Mouse (Mus musculus) kidney, postnatal 25 days (tissue): ENCODE measurements around the gene Wdfy4.
A peak's percentile ranks its signal among the peaks of the same experiment; 100 is the strongest.

Experiments
- DNase-seq, 2 experiments: peaks; one replicate each; pipeline ENCODE4 v3.0.0; 2021; ENCODE audit warnings: mixed read lengths in 2 of 2

Gene Wdfy4

DNA sequence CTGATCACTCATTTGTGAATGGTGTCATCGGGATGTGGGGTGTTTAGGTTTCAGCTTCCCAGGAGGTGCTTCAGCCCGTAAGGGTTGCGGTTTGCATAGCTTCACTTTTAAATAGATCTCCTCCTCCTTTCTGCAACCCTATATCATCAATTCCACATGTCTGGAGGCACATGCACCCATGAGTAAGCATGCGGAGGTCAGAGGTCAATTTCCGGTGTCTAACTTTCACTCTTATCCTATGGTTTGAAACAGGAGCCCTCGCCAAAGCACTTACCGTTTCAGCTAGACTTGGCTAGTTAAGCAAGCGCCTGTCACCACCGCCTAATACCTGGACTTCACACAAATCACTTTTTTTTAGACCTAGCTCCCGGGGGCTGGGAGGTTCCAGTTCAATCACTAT lies 220.6 kb downstream of the Wdfy4 start:
- no peak for DNase-seq

DNA sequence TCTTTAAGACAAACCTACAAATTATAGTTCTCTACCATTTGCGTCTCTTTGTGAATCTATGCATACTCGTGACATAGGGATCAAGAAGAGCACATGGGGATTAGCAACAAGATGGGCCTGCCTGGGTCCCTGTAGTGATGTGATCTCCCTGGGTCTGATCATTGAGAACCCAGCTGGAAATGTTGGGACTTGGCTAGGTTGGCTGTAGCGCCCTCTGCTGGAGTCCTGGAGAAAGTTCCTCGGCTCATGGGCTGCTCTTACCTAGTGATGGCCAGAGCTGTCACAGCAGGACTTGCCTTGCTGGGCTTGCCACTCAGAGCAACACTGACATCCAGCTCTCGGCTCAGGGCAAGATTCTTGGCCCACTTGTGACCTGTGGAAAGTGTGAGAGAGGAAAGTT lies 224.8 kb downstream of the Wdfy4 start:
- peak in 1 of 2 experiments; percentile 59 for DNase-seq

DNA sequence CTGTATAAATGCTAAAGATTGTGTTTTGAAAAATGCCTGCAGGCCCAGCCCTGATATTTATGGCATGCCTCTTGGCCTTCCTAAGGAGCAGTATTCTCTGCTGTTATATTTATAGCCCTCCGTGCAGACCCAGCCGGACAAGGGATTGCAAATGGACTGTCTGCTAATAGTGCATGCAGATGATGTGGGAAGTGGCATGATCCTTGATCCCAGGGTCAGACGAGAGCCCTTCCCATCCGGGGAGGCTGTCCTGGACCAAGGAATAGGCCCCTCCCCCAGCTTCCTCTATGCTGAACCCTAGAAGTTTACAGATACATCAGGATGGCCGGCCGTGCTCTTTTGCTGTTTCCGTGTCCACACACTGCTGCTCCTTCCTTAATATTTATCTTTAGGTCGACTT lies 226.6 kb downstream of the Wdfy4 start:
- DNase-seq, result peak; percentile 48 to 60

DNA sequence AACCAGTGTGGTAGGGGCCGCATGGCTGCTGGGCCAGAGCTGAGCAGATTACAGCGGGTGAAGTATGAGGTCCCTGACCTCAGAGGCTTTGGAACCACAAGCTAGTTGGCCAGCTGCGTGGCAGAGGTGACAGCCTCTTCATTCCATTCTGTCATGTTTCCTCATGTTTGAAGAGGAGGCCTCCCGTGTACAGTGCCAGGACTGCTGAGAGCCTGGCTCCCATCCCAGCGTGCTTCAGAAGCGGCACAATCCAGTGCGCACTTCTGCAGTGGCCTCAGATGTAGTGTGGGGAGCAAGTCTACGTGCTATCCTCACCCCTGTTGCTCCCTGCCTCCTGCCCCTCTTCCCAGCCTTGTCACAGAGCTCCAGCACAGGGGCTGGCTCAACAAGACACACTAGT lies 228.8 kb downstream of the Wdfy4 start:
- DNase-seq, result no peak

DNA sequence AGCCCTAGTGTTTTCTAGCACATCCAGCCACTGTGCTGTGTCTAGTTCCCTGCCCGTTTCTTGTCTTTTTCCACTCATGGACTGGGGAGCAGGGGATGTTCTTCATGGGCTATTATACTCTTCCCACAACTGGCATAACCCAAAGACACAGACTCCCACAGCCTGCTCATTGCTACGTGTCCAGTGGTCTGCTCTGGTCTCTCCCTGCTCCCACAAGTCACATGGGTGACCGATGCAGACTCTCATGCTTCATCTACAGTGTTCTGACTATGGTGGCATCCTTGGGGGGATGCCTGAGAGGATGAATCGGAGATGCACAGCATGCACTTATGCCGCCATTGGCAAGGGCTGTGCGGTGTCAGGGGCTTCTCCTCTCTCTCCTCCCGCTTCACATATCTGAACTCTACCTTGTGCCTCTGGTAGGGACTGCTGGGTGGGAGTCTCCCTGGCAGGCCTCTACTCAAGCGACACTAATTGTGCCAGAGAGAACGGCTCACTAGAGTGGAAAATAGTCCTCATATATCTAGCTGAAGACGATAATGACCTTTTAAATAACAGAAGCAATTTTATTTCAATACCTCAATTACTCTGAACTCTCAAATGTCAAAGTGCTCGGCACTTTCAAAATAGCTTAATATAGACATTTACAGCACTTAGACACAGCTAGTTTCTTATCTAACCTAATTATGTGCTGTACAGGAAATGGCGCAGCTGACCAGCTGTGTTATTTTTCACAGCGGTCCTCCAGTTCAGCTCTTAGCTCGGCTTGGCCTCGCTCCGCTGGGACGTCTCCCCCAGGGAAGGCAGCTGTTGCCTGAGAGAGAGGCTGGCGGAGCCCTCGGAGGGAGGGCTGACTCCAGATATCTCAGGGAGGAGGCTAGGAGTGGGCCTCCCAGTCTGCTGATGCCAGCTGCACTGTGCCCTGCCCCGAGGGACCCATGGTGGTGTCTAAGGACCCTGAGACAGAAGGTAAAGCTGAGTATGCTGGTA lies 234.7 kb downstream of the Wdfy4 start:
- peak; percentile 37 to 79 for DNase-seq

DNA sequence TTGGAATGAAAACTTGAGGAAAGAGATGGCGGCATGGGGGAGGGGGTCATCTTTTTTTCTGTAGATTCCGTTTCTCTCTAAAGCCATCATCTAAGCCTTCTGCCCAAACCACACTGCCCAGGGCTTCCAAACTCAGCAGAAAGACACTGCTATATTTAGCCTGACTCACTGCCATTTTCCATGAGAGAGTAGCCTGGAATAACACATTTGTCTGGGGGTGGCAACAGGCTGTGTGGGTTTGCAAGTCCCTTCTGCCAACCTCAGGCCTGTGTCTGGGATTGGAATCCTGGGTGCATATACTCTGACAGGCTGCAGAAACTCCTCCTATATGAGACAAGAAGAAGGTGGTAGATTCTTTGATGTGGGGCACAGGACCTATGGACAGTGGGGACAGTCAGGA lies 237.8 kb downstream of the Wdfy4 start:
- no peak for DNase-seq

DNA sequence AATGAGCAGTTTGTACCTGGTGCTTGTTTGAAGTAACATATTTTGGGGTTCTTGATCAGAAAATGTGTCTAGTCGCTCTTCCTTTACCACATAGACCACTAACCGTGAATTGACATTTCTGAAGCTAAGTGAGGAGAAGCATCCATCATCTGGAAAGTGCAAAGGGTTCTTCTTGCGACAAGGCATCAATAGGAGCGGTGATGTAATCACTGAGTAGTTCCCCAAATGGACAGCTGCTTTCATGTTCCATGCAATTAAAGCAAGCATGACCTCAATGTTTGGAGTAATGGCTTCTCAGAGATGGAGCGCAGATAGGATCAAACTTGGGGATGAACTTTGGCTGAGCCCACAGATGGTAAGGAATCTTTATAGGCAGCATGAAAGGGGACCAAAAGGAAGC lies 246.1 kb downstream of the Wdfy4 start:
- DNase-seq, result no peak

DNA sequence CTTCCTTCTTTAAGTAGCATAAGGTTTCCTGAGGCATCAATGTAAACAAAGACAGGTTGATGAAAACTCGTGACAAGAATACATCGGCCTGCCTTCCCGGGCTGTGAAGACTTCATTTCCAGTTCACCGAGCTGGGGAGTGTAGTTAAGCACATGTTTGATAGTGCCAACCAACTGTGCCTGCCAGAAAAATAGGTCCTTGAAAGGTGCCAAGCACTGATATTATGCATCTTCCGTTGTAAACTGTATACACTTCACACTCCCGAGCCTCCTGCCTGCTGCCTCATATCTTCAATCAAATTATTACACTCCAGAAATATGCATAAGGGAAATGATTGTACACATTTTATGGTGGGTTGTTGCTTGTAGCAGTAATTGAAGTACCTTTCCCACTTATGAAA lies 251.2 kb downstream of the Wdfy4 start:
- DNase-seq, result no peak

DNA sequence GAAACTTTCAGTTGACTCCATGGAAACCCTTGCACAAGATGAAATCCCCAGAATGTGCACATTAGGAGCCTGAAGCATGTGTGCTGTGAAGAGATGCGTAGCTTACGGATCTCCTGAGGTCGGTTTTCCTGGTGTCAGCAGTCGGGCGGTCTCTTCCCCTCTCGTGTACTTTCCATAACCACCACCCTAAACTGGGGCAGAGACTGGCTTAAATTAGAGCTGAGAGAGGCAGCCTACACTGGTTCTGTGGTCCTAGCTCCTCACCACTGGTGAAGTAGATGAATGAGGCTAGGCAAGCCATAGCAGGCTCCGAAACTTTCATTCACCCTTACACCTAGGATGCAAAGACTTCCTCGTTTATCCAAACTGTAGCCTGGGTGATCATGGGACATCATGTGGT lies 253.1 kb downstream of the Wdfy4 start:
- DNase-seq, result no peak

DNA sequence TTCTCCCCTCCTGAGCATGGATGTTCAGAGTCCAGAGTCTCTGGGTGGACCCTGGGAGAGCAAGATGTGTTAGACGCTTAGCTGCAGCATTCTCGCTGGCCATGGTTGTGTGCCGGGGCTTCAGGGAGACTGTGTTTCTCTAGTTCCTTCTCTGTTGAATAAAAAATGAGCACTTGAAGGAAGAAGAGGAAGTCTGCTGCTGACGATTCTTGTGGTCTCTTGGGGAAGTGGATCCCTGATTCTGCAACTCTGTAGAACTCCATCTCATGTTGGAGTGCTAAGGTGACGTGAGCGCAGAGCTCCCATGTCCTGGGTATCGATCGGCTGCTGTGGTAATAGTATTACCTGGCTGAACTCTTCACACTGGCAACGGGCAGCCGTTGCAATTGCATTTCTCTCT lies 253.6 kb downstream of the Wdfy4 start:
- no peak for DNase-seq

DNA sequence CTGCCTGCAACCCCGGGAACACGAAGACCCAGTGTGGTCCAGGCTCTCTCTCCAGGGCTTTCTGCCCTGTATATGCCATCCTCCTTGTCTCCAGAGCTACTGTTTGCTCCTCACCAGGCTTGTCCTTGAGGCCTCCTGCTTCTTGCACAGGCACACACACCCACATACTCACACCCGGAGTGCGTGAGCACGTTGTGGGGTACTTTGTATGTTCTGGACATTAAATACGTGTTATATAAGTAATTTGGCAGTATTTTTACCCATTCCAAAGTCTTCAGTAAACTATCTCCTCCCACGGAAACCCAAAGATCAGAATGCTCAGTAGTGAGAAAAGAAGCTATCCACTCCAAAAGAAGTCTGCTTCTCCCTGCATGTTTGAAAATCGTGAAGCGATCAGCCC lies 261.4 kb downstream of the Wdfy4 start:
- no peak for DNase-seq

DNA sequence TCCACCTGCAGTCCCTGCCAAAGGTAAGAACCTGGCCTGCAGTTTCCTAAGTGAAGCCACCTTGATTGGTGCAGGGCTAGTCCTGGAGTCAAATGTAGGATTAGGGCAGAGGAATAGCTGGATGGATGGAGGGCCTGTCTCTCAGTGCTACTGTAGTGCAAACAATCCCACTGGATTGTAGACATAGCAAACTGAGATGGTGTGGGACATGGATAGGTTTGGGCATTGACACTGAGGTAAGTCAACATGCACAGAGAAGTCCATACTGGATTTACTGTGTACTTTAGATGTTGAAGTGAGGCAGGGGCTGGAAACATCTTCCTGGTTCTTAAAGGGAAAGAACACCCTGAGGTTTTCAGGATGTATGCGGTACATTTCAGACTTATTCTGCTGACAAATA lies 267.4 kb downstream of the Wdfy4 start:
- DNase-seq, result no peak

DNA sequence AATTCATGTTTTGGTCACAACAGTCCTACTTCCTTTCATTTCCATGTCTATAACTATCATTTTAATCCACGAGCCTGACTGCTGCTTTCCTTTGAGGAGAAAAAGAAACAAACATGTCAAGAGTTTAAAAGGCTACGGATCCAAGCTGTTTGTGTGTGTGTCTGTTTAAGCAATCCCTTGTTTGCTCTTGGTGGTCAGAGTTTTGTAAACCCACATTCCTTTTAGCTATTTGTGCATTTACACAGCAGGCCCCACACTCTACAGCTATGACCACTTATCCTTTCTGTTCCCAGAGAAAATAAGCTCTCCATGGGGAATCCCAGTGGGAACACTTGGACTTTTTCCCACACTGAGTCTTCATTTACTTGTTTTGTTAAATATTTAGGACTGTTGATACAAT lies 269.9 kb downstream of the Wdfy4 start:
- DNase-seq, result peak in 1 of 2 experiments; percentile 7

DNA sequence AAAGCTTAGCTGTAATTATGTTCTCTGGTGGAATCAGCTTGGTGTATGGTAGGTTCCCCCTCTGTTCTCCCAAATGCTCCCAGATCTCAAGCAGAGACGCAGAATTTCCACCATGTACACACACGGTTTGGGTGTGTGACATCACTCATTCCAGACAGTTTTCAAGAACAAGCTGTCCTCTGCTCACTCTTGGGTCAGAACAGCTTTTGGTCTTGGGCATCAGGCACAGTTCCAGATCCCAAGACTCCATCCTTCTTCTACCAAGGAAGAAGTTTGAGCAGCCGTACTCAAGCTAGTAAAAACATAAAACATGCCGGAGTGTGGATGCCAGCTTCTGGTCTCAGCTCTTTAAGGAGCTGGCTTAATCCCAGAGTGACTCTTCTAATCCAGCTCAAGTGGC lies 274.1 kb downstream of the Wdfy4 start:
- no peak for DNase-seq
